ENCODE assay signal across 8 mouse cellular contexts in the genomic region with DNA sequence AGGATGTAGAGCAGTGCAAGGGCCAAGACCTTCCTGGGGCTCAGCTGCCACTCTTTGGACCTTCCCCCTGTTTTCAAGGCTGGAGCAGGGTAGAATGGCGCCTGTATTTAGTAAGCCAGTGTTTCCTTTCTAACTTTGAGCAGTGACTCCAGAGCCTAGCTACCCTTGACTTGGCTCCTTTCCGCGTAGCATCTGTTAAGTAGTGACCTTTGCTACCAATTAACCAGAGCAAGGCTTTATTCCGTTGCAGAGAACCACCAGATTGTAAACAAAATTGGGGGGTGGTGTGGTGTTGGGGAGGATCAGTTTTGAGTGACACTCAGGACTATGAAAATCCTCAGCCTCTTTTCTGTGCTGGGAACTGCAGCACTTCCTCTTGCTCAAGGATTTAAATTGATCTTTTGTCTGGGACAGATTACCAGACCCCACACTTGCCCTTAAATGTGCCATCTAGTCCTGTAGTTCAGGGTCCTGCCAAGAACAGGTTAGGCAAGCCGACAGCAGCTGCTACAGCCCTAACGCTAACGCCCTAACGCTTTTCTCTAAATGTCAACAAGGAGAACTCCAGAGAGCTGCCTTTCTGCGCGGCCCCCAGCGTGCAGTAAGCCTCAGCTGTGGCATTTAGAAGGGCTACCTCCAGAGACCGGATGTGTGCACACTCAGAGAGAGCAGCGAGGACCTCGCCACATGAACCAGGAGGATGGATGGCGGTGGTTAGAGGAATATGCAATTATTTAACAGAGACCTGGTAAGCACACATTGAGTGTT. TPM values are rescaled to one million over a fixed set of nuclear protein-coding genes. Genes with fewer than 3 reads are reported as not detected.
DNase-seq lines count a peak whose midpoint lies in the region; ATAC-seq lines count a peak whose summit lies in the region.
"Had no signal": no experiment of that assay in that cellular context is flagged by ENCODE, and none has a peak within 500 bp of the region (broad histone marks: within the 10 kb centered on the region; RNA-seq: fewer than 3 reads in every experiment).

No protein-coding gene starts in this region.

- no peaks in the 10 kb centered on the region for H3K9me3 ChIP-seq in liver, embryonic 11.5 days (ENCODE audit: control insufficient read depth, low read length)

- no peaks in the 10 kb centered on the region for H3K36me3 ChIP-seq in liver, embryonic 11.5 days (ENCODE audit: control insufficient read depth, insufficient read depth, low read length)

- H3K27me3 ChIP-seq in liver, embryonic 11.5 days (replicated peaks; ENCODE audit: control insufficient read depth, insufficient read depth, low read length): no peaks in the 10 kb centered on the region

- DNase-seq in ovary, postnatal 36 days (ENCODE audit: low spot score): peak; percentile 20
- no peak for DNase-seq in ovary, adult 18-20 months (ENCODE audit: low spot score)
- no peak for DNase-seq in liver, embryonic 11.5 days (ENCODE audit: low spot score)
- peak; percentile 15 to 47 for DNase-seq in thymus, adult 18-20 months
- no peak for DNase-seq in urinary bladder, postnatal 36 days (ENCODE audit: low spot score in 2 of 2)
- no peak for DNase-seq in left cerebral cortex, postnatal 4 days

- H3K4me3 ChIP-seq in liver, embryonic 11.5 days (ENCODE audit: low read depth, low read length): no peak overlapping the region
- H3K4me3 ChIP-seq: myocyte had no signal

- ATAC-seq in granulocyte monocyte progenitor cell, adult 5-6 weeks (replicated peaks; ENCODE audit: poor library complexity, severe bottlenecking): peak; percentile 76
- ATAC-seq in liver, embryonic 11.5 days (replicated peaks; ENCODE audit: low FRiP score): no peak

- 33% methylated on average over 15 of the region's 15 CpGs for WGBS in liver, embryonic 11.5 days

- peak overlapping the region; percentile 35 for H3K4me2 ChIP-seq in liver, embryonic 11.5 days

- peaks cover 5% of the 10 kb centered on the region; the same call in 1 of the 2 replicates for H3K4me1 ChIP-seq in liver, embryonic 11.5 days (replicated peaks; ENCODE audit: control insufficient read depth, insufficient read depth, low read length)

- H3K27ac ChIP-seq in liver, embryonic 11.5 days (ENCODE audit: low read depth, low read length): 0 out of 2 replicates have a peak overlapping the region, but pooled peaks have one; percentile 10

- intact Hi-C loops in left cerebral cortex, postnatal 4 days (cut with DNase I): no loop called here

- 0 out of 2 replicates have a peak overlapping the region, but pooled peaks have one; percentile 31 for H3K9ac ChIP-seq in liver, embryonic 11.5 days (ENCODE audit: low read depth, low read length)

RNA-seq across cellular contexts. Expression of gene Fut8, which starts 59.9 kb away (rescaled TPM):
- 114 and 142 TPM in 2 replicates for total RNA-seq in granulocyte monocyte progenitor cell, adult 5-6 weeks (2014; fragmentation: Nextera tagmentation)
- 169 and 181 TPM in 2 replicates for total RNA-seq in granulocyte monocyte progenitor cell, adult 5-6 weeks (2017)
- polyA plus RNA-seq in liver, embryonic 11.5 days (2014; fragmentation: Nextera tagmentation; extraction: Ambion mirVana): 27.3 and 29.9 TPM in 2 replicates
- total RNA-seq in left cerebral cortex, postnatal 4 days (2021): 10 to 100 TPM; 85.9 to 93.8 TPM

Comparison
In these comparisons a context has a peak if more than half of its experiments do, and no peak if none do; other contexts are left out.
1. DNase-seq: peak in ovary, postnatal 36 days (single experiment) and thymus, adult 18-20 months (2 of 2); none in ovary, adult 18-20 months (single experiment), liver, embryonic 11.5 days (single experiment), urinary bladder, postnatal 36 days (0 of 2) and left cerebral cortex, postnatal 4 days (single experiment).